Mouse (Mus musculus): Measurements from ENCODE around the gene Cry2.
"Not testable (repeated sequence)": the region's sequence is repeated elsewhere in the genome, so short reads cannot be mapped to it uniquely, and the experiment has no call there.

Gene Cry2

GRCm38 (mm10) chr2:92433578-92434374, at the start of gene Cry2:
Cry2 (minus strand) TSS chr2:92434043.
- DNase-seq, result peak; percentile 99

- DNase-seq, result no peak
These were observed 49.7 kb upstream of the Cry2 start for GRCm38 (mm10) chr2:92483505-92483904.

GRCm38 (mm10) chr2:92482551-92482950, 48.7 kb upstream of the Cry2 start:
- no peak for DNase-seq

GRCm38 (mm10) chr2:92478313-92478688, 44.5 kb upstream of the Cry2 start:
- DNase-seq, result no peak

GRCm38 (mm10) chr2:92477672-92478312, 43.9 kb upstream of the Cry2 start:
- DNase-seq, result no peak

GRCm38 (mm10) chr2:92476580-92476979, 42.7 kb upstream of the Cry2 start:
- not testable (repeated sequence) for DNase-seq

- DNase-seq, result no peak
These were observed 41.9 kb upstream of the Cry2 start for GRCm38 (mm10) chr2:92475711-92476110.

- no peak for DNase-seq
These were observed 41.1 kb upstream of the Cry2 start for GRCm38 (mm10) chr2:92474920-92475319.

- no peak for DNase-seq
These were observed 38.2 kb upstream of the Cry2 start for GRCm38 (mm10) chr2:92471886-92472670.

GRCm38 (mm10) chr2:92464690-92465089, 30.8 kb upstream of the Cry2 start:
- DNase-seq, result no peak

GRCm38 (mm10) chr2:92461215-92461614, 27.4 kb upstream of the Cry2 start:
- DNase-seq, result no peak

- peak; percentile 44 for DNase-seq
These were observed 26.3 kb upstream of the Cry2 start, which contains the start of gene Slc35c1 for GRCm38 (mm10) chr2:92459921-92460707. Slc35c1 (minus strand) TSS chr2:92460538.

GRCm38 (mm10) chr2:92459141-92459920, 25.5 kb upstream of the Cry2 start:
- peak; percentile 75 for DNase-seq

- DNase-seq, result no peak
These were observed 24.6 kb upstream of the Cry2 start for GRCm38 (mm10) chr2:92458481-92458880.

GRCm38 (mm10) chr2:92456970-92457530, 23.2 kb upstream of the Cry2 start:
- DNase-seq, result no peak

GRCm38 (mm10) chr2:92455704-92456103, 21.9 kb upstream of the Cry2 start:
- no peak for DNase-seq

- no peak for DNase-seq
These were observed 20.3 kb upstream of the Cry2 start for GRCm38 (mm10) chr2:92454166-92454565.

- no peak for DNase-seq
These were observed 17.3 kb upstream of the Cry2 start for GRCm38 (mm10) chr2:92451126-92451525.

GRCm38 (mm10) chr2:92447121-92447740, 13.4 kb upstream of the Cry2 start:
- DNase-seq, result no peak

- DNase-seq, result no peak
These were observed 12.8 kb upstream of the Cry2 start for GRCm38 (mm10) chr2:92446656-92447055.

- DNase-seq, result no peak
These were observed 12.0 kb upstream of the Cry2 start for GRCm38 (mm10) chr2:92445890-92446289.
